Mouse (Mus musculus) CD4-positive naive resting alpha-beta T cell, adult 76 days (primary cell): ENCODE results near the gene 6030468B19Rik. TPM values are rescaled to one million over a fixed set of nuclear protein-coding genes. Genes with fewer than 3 reads are reported as not detected.

Experiments
- total RNA-seq: library from RNA; stranded (reverse); gene quantifications from one replicate; pipeline ENCODE4 v1.2.4, GENCODE M21; 2023

Gene 6030468B19Rik
- not detected for total RNA-seq

DNA sequence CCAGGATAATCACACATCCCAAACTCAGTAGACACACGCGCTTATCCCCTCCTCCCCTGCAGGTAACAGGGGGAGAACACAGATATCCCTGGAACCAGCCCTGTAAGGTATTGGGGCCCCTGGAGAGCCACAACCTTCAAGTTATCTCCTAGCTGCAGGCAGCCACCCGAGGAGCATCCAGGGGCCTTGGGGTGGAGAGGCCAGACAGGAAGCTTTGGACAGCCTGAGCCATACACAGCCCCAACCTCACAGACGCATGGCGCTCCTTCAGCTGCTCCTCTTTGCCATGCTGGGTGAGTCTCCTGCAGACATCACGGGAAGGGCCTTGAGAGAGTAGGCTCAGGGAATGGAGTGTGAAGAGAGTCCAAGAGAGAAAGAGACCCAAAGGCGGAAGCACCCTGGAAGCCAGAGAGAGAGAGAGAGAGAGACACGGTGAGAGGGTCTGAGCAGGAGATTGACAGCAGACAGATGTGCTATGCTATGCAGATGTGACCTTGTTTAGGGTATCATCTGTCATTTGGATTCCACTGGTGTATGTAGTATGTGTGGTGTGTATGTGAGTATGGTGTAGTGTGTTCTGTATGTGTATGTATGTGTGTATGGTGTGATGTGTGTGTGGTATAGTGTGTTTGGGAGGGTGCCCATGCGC lies at the start of gene 6030468B19Rik:
Gene 6030468B19Rik, plus strand, starts transcription at position 150 of the 649 bp plus-strand sequence.

GRCm38 (mm10) chr11:117781993-117782704 lies 15.3 kb upstream of the 6030468B19Rik start, which contains the start of the genes Tmc8 and Tmc6:
Gene Tmc8, plus strand, starts transcription at chr11:117782076.
Gene Tmc6, minus strand, starts transcription at chr11:117782198.

DNA sequence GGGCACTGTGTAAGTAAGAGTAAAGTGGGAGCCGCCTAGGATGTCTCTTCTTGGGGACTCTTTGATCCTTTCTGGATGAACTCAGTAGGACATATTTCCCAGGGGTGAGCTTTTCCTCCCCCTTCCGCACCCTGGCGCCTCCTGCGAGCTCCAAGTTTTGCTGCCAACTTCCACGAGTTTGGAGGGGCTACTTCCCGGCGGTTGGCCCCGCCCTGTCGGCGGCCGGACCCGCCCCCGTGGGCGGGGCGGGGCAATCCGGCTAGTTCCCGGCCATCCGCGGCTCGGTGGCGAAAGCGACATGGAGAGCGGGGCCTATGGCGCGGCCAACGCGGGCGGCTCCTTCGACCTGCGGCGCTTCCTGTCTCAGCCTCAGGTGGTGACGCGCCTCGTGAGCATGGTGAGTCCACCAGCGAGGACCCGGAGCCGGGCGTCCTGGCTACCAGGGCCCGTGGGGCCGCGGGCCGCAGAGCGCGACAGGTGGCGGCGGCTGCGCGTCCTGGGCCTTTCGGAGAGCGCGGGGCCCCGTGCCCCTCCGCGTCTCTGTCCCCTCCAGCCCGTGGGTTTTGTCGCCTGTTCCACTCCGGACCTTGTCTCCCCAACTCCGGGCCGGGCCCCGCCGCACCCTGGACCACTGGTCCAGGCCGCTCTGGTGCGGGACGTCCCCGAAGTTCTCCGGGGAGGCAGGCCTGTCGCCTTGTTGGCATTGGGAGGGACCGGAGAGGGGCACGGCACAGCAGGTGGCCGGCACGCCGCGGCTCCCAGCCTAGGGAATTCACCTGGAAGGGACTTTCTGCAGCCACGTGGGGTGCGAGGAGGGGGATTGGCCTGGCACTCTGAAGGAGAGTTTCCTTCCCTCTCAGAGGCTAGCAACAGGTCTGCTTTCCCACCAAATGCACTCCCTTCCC lies 12.2 kb downstream of the 6030468B19Rik start, which contains the start of the genes Gm20708 and Syngr2:
Gene Gm20708, plus strand, starts transcription at position 262 of the 905 bp plus-strand sequence.
Gene Syngr2, plus strand, starts transcription at position 262 of the 905 bp plus-strand sequence.

GRCm38 (mm10) chr11:117825333-117826101 lies 28.1 kb downstream of the 6030468B19Rik start, which contains the start of the genes Afmid and Tk1:
Gene Afmid, plus strand, starts transcription at chr11:117825924.
Gene Tk1, minus strand, starts transcription at chr11:117826092.

GRCm38 (mm10) chr11:117848985-117849671 lies 51.7 kb downstream of the 6030468B19Rik start, which contains the start of gene Birc5:
Gene Birc5, plus strand, starts transcription at chr11:117849251.

Other genes with a start within 250 kb of the 6030468B19Rik start
- gene Tnrc6c, start 143.4 kb upstream of the 6030468B19Rik start, total RNA-seq, result 85.0 TPM
- 81.6 TPM for gene Tmc8, start 15.6 kb upstream of the 6030468B19Rik start, total RNA-seq
- gene Tmc6, start 15.5 kb upstream of the 6030468B19Rik start, total RNA-seq, result 226 TPM
- gene Gm20708, start 12.0 kb downstream of the 6030468B19Rik start, total RNA-seq, result 3.6 TPM
- gene Syngr2, start 12.0 kb downstream of the 6030468B19Rik start, total RNA-seq, result 57.1 TPM
- 14.5 TPM for gene Afmid, start 28.3 kb downstream of the 6030468B19Rik start, total RNA-seq
- gene Tk1, start 28.4 kb downstream of the 6030468B19Rik start, total RNA-seq, result 4.1 TPM
- 0.79 TPM for gene Birc5, start 51.6 kb downstream of the 6030468B19Rik start, total RNA-seq
- not detected for gene Tmem235, start 63.1 kb downstream of the 6030468B19Rik start, total RNA-seq
- 9.3 TPM for gene Tha1, start 75.8 kb downstream of the 6030468B19Rik start, total RNA-seq
- 111 TPM for gene Socs3, start 172.4 kb downstream of the 6030468B19Rik start, total RNA-seq
- gene Pgs1, start 188.6 kb downstream of the 6030468B19Rik start, total RNA-seq, result 50.2 TPM